Mouse (Mus musculus) liver, adult 2 months (tissue): ENCODE measurements around the gene Map7d1. TPM values are rescaled to one million over a fixed set of nuclear protein-coding genes. Genes with fewer than 3 reads are reported as not detected.

Experiments used
- DNase-seq: peaks from one replicate; pipeline ENCODE4 v3.0.0-alpha.2; 2011; ENCODE audit warnings: low read depth, low spot score; ENCODE audit errors: extremely low read depth
- H3K27ac ChIP-seq: fragments of 200-500 bp; replicated peaks from 2 replicates; pipeline ENCODE4 v1.5.1; 2012; ENCODE audit warnings: low read depth, mild to moderate bottlenecking, control low read depth, inconsistent platforms, low read length; ENCODE audit not compliant: insufficient read depth
- H3K27me3 ChIP-seq: fragments of 200-500 bp; 2 replicates; pipeline ENCODE4 v1.6.1; 2012; ENCODE audit warnings: mild to moderate bottlenecking, moderate library complexity, low read length, inconsistent platforms; ENCODE audit not compliant: control insufficient read depth, insufficient read depth
- H3K36me3 ChIP-seq: fragments of 200-500 bp; 2 replicates; pipeline ENCODE4 v1.6.1; 2012; ENCODE audit warnings: low read length, inconsistent platforms; ENCODE audit not compliant: control insufficient read depth, insufficient read depth
- H3K4me1 ChIP-seq: fragments of 200-500 bp; 2 replicates; pipeline ENCODE4 v1.6.1; 2011; ENCODE audit warnings: low read length; ENCODE audit not compliant: control insufficient read depth, insufficient read depth
- H3K4me3 ChIP-seq: fragments of 200-500 bp; 2 replicates; pipeline ENCODE4 v1.5.1; 2011; ENCODE audit warnings: low read depth, mild to moderate bottlenecking, control low read depth, low read length, moderate library complexity; ENCODE audit not compliant: insufficient read depth
- H3K79me2 ChIP-seq: fragments of 200-500 bp; 2 replicates; pipeline ENCODE4 v1.6.1; 2012; ENCODE audit warnings: inconsistent platforms, mild to moderate bottlenecking, low read length, moderate library complexity; ENCODE audit not compliant: control insufficient read depth, insufficient read depth
- H3K9ac ChIP-seq: fragments of 200-500 bp; 2 replicates; pipeline ENCODE4 v1.6.1; 2012; ENCODE audit warnings: low read depth, mild to moderate bottlenecking, control low read depth, inconsistent platforms, low read length
- CTCF ChIP-seq: fragments of 200-500 bp; IDR thresholded peaks from 2 replicates; pipeline ENCODE4 v1.5.1; 2011; ENCODE audit warnings: low read depth, low read length, control low read depth
- POLR2A ChIP-seq: fragments of 200-500 bp; IDR thresholded peaks from 2 replicates; pipeline ENCODE4 v1.6.1; 2011; ENCODE audit warnings: low read length, control low read depth; ENCODE audit not compliant: insufficient read depth; ENCODE audit errors: extremely low read depth
- WGBS: fragments of 180-500 bp; shearing (Covaris S2); methylation state at CpG from one replicate; pipeline ENCODE4 v1.1.7; 2018; 5-methylcytosine and 5-hydroxymethylcytosine counted together
- polyA plus RNA-seq: library from polyadenylated mRNA; depleted of rRNA; stranded (reverse); fragments of >200 nt; gene quantifications from 2 replicates; pipeline ENCODE4 v1.2.3, GENCODE M21; 2012
- total RNA-seq: library from RNA; depleted of rRNA; stranded (reverse); fragments of >200 nt; gene quantifications from 2 replicates; pipeline ENCODE4 v1.2.3, GENCODE M21; 2014

Gene Map7d1
- total and polyA plus RNA-seq, 2 experiments = 8.2 to 19.1 TPM

- 92% methylated on average over 10 of the region's 10 CpGs for WGBS
- no peak for DNase-seq
- TF ChIP-seq CTCF (no peak), POLR2A (no peak)
- no peak overlapping the region for H3K9ac ChIP-seq
- H3K4me3 ChIP-seq = no peak overlapping the region
- no peak overlapping the region for H3K27ac ChIP-seq
- no peaks in the 10 kb centered on the region for H3K4me1 ChIP-seq
- H3K27me3 ChIP-seq = no peaks in the 10 kb centered on the region
- no peaks in the 10 kb centered on the region for H3K79me2 ChIP-seq
- H3K36me3 ChIP-seq = peaks cover 36% of the 10 kb centered on the region
Observed at GRCm38 (mm10) chr4:126235191-126235590, 21.0 kb downstream of the Map7d1 start.

GRCm38 (mm10) chr4:126234496-126235175 is 21.5 kb downstream of the Map7d1 start:
- Histone ChIP-seq H3K4me3 (no peak overlapping the region), H3K27ac (no peak overlapping the region), H3K4me1 (no peaks in the 10 kb centered on the region), H3K36me3 (peaks cover 35% of the 10 kb centered on the region), H3K9ac (no peak overlapping the region; the same call in 1 of the 2 replicates), H3K27me3 (no peaks in the 10 kb centered on the region), H3K79me2 (no peaks in the 10 kb centered on the region)
- TF ChIP-seq CTCF = no peak
- TF ChIP-seq POLR2A = no peak
- no peak for DNase-seq
- 87% methylated on average over 18 of the region's 18 CpGs for WGBS

- WGBS = 93% methylated on average over 29 of the region's 29 CpGs
- H3K27ac ChIP-seq = no peak overlapping the region
- no peaks in the 10 kb centered on the region for H3K79me2 ChIP-seq
- no peaks in the 10 kb centered on the region for H3K27me3 ChIP-seq
- no peaks in the 10 kb centered on the region for H3K4me1 ChIP-seq
- TF ChIP-seq CTCF = no peak
- peaks cover 35% of the 10 kb centered on the region for H3K36me3 ChIP-seq
- no peak overlapping the region for H3K9ac ChIP-seq
- DNase-seq = no peak
- no peak overlapping the region for H3K4me3 ChIP-seq
Observed at GRCm38 (mm10) chr4:126233676-126234308, 22.4 kb downstream of the Map7d1 start.

GRCm38 (mm10) chr4:126229900-126230299 is 26.2 kb downstream of the Map7d1 start:
- Histone ChIP-seq H3K27ac (no peak overlapping the region), H3K36me3 (peaks cover 24% of the 10 kb centered on the region)
- 60% methylated on average over 7 of the region's 7 CpGs for WGBS

GRCm38 (mm10) chr4:126228144-126228543 is 28.0 kb downstream of the Map7d1 start:
- WGBS = 52% methylated on average over 5 of the region's 5 CpGs
- H3K79me2 ChIP-seq = no peaks in the 10 kb centered on the region
- no peak for DNase-seq
- no peak overlapping the region for H3K4me3 ChIP-seq
- H3K27me3 ChIP-seq = no peaks in the 10 kb centered on the region
- H3K36me3 ChIP-seq = peaks cover 13% of the 10 kb centered on the region
- H3K27ac ChIP-seq = no peak overlapping the region
- no peak overlapping the region for H3K9ac ChIP-seq
- TF ChIP-seq CTCF (no peak), POLR2A (no peak)
- H3K4me1 ChIP-seq = no peaks in the 10 kb centered on the region

More at GRCm38 (mm10) chr4:126229900-126230299, 26.2 kb downstream of the Map7d1 start:
- H3K79me2 ChIP-seq = no peaks in the 10 kb centered on the region
- no peaks in the 10 kb centered on the region for H3K27me3 ChIP-seq
- TF ChIP-seq POLR2A (no peak), CTCF (no peak)
- H3K4me1 ChIP-seq = no peaks in the 10 kb centered on the region
- H3K4me3 ChIP-seq = no peak overlapping the region
- no peak overlapping the region for H3K9ac ChIP-seq
- no peak for DNase-seq
